Mouse (Mus musculus) brain, adult 2 months (tissue): ENCODE data around the gene Maml2.
A peak's percentile ranks its signal among the peaks of the same experiment; 100 is the strongest.

Source experiments
- DNase-seq: peaks from one replicate; pipeline ENCODE4 v3.0.0; 2011; ENCODE audit warnings: low read depth, low spot score

Gene Maml2

DNA sequence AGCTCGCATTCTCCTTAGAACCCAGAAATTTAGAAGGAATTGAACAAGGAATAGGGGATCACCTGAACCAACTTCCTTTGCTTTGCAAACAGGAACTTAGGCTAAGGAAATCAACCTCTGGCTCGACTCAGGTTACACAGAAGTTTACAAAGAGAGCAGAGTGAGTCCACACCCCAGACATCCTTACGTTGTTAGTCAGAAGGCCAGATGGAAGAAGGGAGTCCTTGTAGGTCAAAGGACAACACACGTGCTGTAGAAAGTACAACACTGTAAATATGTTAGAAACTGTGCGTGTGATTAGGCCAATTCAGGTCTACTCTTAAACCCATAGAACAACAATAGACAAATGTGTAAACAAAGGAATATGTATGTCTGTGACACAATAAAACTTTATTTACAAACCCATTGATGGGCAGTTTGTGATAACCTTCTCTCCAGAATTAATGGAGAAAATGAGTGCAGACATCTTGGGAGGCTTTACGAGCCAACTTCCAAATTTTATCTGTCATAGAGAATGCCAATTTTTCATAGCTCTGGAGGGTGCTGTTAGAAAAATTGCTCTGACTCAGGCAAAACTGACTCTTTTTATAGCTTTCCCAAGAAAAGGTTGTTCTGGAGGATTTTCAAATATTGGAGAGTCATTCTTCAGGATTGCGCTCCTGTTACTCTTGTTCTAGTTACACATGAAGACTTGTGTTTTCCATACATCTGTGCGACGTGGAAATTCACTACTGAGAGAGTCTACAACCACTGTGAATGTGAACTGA lies 194.3 kb downstream of the Maml2 start:
- DNase-seq = peak; percentile 66

DNA sequence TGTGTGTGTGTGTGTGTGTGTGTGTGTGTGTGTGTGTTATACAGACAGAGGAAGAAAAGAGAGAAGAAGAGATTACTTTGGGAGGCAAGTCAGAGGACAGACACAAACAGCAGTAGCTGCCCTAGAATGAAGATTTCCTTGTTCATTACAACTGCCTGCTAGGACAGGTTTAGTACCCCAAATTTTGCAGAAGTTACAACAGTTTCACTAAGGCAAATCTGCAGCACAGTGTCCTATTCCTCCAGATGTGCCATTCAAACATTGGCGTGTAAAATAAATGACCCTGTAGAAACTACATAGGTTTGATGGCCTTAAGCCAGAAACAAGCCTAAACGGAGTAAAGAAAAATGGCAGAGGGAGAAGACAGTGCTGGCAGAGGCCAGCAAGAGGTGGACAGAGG lies 195.1 kb downstream of the Maml2 start:
- no peak for DNase-seq

DNA sequence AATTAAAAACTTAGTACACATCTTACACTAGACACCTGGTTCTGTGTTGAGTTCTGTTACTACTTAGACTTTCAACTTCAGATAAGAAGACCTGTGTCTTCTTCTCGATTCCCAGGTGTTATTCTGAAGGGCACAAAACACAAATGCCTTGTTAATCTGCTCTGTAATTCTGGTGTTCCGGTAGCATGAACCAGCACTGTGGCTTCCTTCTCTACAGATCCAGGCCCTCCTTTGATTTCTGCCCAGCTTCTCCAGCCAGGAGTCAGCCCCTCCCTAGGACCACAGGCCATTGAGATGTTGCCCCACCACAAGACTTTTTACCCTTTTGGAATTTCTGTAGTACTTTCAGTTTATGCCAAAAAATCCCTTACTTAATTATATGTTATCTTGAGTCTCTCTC lies 196.0 kb downstream of the Maml2 start:
- DNase-seq = no peak

DNA sequence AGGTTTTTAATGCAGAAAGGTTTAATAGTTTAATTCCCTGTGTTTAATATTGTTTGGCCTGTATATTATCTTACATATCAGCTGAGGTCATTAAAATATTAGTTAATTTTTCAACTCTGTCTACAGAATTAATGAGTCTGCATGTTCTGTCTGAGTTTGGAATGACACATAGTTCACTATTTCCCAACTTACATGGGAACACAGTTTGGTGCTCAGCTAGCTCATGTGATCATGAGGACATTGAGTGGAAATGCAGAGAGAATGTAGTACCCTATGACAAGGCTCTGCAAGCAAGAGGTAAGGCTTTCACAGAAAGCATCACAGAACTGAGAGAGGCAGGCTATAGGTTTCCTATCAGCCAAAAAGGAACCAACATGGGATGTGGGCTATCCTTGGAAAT lies 197.8 kb downstream of the Maml2 start:
- no peak for DNase-seq

DNA sequence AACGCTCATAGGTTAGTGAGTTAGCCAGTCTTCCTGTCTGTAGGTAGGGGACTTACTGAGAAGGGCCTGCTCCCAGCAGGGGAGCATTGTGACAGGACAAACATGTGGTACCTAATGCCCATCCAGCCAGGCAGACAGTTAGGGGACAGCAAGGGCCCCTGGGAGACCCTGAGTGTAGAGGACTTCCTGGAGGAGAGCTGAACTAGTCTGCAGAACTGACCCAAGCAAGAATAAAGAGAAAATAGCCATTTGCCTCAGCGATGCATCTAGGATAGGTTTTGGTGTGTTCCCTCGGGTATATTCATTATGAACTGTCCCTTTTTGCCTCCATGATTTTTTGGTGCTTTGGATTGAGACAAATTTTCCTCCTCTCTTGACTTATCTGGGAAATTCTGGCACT lies 199.3 kb downstream of the Maml2 start:
- DNase-seq = no peak

DNA sequence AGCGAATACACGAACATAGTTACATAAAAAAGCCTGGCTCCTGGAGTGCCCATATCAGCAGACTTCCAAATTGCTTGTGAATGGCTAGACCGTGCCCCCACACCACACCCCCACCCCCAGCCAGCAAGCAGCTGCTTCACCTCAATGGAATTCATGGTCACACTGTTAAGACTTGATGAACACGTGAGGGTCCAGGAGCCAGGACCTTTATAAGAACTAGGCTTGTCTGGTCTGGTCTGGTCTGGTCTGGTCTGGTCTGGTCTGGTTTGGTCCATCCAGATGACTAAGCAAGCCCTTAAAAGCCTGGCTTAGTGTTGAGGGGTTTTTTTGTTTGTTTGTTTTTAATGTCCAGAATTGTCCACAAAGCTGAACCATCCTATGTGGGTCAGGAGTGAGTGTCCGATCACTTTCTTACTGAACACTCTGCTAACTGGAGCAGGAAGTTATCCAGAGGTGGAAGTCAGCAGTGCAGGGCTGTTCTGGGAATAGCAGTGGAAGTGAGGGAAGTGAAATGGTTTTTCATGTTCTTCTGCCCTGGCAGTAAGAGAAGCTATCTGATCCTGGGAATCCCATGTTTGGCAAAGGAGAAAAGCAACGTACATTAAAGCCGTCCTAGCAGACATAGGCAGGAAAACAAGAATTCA lies 200.1 kb downstream of the Maml2 start:
- no peak for DNase-seq

DNA sequence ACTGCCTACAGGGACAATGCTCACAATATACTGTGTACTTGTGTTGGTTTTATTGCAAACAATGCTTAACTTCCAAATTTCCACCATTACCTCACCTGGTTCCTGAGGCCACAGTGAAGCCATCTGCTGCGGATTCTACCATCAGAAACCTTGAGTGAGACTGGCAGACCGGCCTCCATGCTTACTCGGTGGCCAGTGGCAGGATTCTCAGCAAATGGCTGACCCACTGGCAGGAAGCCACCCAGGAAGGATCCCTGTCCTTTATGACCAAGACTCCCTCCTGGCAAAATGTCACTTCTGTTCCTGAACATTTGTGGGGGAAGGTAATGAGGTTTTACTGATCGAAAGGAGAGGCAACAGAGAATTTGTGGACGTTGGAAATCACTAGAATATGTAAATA lies 202.3 kb downstream of the Maml2 start:
- DNase-seq = peak; percentile 87

DNA sequence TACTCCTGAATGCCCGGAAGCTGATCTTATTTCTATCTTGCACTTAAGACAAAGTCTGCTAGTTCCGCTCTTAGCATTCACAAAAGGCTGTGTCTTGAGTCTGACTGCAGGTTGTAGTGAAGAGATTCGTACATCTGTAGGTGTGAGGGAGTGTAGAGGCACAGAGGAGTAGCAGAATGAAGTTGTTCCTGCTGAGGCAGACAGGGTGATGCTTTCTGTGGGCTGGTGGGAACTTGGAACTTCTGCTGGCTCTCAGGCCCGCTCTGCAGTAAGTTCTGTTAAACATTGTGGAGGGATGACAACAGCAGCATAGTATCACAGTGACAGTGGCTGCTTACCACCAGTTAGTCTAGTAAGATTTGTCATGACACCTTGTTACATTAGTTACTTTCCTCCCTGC lies 207.3 kb downstream of the Maml2 start:
- peak; percentile 54 for DNase-seq

DNA sequence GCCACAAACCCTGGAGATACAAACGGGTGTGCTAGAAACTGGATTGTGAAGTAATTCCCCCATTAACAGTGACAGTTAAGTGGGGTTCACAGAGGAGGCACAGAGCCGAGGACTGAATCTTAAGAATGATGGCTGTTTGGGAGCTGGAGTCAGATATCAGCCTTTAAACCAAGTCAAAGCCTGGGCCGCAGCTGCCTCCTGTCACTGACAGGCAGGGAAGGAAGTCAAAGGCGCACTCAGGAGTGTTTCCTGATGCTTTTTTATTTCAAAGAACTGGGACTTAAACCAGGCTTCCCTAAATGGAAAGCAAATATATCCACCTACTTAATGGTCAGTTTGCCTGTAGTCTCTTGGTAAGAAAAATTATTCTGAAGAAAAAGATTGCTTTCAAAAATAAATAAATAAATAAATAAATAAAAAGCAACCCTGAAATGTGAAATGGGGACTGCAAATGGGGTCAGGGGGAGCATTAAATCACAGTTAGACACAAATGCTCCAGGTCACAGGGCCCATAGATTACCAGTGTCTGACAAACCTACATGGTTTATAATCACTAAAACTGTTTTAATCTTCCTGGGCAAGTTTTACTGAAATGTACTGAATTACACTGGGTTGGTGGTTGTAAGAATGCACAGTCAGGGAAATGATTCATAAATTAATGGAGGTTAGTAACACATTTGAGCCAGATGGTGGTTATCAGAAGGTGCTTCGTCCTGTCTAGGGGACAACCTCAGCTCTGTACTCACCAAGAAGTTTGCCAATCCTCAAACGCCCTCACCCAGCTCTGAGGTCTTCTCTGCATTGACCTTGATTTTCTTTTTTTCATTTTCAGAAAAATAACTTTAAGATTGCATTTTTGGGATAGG lies 209.4 kb downstream of the Maml2 start:
- no peak for DNase-seq

DNA sequence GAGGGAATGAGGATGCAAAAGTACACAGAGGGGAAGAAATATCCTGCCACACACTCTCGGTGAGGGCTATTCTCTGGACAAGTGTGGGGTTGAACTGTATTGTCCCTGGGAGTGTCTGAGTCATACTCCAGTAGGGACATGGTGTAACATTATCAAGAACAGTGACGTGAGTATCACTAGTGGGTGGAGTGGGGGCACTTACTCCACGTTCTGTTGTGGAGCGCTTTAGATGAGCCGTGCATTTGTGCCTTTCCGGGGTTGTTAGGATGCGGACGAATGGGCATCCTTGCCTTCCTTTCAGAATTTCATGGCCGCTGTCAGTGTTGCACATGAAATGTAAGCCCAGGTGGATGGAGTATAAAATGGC lies 210.0 kb downstream of the Maml2 start:
- no peak for DNase-seq

DNA sequence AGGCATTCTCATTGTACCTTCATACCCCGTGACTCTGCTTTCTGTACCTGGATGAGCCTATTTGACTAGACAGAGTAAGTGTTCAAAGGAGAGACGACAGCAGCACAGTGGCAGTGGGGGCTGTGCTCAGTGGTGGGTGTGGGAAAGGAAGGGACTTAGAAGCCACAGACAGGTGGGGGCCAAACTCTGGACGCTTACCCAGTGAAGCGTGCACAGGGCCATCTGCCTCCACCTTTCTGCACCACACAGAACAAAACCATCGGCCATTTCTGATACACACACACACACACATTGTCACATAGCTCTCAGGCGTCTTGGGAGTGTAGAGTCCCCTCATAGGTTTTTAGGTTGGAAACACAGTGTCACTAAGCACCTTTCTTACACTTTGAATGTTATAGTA lies 212.0 kb downstream of the Maml2 start:
- DNase-seq = peak; percentile 91

DNA sequence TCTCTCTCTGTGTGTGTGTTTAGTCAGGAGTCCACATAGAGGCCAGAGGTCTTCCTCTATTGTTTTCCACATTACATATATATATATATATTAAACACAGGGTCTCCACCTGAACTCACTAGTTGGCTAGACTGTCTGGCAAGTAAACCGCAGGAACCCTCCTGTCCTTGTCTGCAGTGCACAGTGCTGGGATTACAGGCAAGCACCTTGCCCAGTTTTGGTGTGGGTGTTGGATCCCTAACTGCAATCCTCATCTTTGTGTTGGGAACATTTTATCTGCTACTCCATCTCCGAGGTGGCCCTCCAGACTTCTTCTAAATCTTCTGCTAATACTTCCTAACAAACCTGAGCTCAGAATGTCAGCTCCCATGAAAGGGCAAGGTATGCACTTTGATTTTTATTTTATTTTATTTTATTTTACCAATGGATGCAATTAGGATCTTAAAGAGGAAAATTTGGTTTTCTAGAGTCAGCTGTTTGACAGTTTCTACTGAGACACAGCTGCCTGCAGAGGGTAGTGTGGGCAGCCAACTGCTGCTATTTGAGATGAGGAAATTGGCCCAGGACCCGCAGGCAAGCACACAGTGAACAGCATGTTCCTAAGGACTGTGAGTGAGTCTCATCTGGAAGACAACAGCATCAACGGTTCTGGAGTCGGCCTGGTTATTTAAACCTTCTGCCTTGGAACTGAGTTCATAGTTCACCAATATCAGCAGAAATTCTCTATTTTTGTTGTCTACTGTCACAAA lies 213.0 kb downstream of the Maml2 start:
- peak; percentile 69 for DNase-seq

DNA sequence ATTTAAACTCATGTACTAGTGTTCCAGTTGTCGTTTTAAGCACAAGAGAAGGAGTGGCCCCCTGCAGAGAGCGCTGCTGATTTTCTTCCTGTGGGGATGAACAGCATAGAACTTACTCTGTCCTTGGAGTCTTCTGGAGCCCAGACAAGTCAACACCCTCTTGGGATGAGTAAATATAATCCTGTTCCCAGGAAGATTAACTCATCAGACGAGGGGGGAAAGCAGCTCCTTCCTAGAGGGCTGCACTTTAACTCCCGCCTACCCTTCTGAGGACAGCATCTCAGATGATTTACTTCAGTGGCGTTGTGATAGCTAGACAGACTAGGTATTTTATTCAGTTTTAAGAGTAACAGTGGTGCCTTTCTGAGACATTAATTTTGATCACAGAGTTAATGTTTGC lies 215.4 kb downstream of the Maml2 start:
- DNase-seq = peak; percentile 39

DNA sequence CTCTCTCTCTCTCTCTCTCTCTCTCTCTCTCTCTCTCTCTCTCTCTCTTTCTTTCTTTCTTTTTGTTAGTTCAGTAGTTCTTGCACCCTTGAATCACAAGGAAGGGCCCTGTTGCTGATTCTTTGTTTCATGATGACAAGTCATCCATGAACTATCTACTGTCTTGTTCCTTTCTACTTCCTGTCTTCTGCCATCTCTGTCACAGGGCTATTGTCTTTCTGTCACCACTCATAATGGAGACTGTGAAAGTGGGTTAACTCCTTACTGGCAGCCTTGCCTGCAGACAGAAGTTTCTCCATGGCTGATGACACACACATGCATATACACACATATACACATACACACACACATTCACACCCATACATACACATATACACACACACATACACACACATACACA lies 216.7 kb downstream of the Maml2 start:
- no peak for DNase-seq

DNA sequence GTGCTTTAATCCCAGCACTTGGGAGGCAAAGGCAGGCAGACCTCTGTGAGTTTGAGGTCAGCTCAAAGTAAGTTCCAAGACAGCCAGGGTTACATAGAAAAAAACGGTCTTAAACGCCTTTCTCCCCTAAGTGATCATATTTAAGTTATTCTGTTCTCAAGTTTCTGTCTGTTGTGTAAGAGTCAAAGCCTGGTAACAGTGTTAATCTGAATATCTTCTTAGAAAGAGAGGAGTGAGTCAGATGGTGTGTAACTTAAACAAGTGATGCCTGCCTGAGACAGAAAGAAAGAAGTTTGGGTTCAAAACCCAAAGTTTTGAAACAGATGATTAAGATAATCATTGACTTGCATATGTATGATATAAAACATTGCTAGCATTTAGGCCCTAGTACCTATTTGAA lies 218.2 kb downstream of the Maml2 start:
- DNase-seq = no peak

DNA sequence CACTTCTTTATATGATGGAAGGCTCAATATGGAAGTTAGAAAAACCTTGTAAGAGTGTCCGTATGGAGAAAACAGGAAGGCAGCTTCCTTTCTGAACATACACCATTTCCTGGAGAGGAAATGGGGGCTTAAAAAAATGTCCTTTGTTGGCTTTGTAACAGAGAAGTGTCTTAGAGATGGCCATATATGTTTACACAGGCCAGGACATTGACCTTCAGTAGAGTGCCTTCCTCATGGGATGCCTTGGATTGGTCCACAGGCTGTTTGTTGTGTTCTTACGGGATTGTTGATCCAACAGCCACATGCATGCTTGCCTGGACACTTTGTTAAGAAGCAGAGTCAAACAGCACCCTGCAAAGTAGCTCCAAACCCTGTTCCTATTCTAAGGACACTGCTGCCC lies 220.3 kb downstream of the Maml2 start:
- no peak for DNase-seq

DNA sequence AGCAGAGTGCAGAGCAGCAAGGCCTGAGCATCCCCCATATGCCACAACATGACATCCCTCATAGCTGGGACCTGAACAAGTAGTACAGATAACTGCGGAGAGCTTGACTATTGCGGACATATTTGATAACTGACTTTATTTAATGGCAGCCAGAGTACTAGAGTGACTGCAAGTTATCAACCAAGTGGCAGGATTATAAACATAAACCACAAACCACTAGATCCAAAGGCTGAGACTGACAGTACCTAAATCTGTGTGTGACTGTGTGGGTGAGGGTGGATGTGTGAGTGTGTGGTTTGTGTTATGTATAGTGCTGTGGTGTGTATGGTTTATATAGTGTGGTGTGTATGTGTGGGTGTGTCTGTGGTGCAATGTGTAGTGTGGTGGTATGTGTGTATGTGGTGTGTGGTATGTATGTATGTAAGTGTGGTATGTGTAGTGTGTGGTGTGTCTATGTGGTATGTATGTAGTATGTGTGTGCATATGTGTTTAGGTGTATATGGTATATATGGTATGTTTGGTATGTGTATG lies 220.7 kb downstream of the Maml2 start:
- DNase-seq = no peak

DNA sequence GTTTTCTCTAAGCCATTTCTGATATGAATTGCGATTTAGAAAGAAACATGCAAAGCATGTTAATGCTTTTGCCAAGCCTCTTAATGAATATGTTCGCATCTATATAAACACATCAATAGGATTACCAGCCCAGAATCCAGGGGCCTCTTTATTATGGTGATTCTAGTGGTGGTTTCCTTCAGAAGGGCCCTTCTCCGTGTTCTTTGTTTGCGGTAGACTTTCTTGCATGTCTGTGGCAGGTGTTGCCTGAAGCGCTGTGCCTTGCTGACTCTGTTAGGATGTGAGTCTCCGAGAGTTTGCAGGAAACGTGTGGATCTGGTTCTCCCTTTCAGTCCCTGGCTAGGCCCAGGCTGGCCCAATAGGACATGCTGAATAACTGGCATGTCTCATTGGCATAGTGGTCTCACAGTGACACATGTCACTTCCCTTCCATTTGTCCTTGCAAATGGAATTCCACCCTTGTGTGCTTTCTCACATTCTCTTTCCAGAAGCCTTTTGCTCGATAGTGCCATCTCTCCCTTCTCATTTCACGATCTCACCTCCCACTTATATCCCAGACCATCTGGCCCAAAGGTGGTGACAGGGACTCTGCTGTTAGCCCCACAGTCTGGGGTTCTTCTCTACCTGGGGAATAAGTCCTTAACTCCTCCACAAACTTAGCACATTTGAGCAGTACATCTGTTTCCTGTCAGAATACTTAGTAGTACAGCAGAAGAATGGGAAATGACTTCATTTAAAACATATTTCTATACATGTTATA lies 224.5 kb downstream of the Maml2 start:
- peak; percentile 58 for DNase-seq

DNA sequence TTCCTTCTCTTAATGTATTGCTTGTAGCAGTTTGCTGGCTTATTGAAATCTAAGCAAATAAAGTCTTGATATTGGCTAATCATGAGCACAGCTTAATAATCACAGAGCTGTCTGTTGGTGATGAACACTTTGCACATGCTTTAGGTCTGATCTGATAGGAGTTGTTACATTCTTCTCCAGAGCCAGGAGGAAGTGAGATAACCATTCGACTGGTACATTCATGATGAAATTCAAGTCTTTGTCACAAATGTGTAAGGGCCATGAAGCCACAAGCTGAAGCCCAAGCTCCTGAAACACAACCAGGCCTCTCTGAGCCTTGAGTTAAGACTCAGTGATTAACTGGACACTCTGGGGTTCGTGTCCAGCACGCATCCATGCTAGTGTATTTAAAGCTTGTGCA lies 225.3 kb downstream of the Maml2 start:
- no peak for DNase-seq

DNA sequence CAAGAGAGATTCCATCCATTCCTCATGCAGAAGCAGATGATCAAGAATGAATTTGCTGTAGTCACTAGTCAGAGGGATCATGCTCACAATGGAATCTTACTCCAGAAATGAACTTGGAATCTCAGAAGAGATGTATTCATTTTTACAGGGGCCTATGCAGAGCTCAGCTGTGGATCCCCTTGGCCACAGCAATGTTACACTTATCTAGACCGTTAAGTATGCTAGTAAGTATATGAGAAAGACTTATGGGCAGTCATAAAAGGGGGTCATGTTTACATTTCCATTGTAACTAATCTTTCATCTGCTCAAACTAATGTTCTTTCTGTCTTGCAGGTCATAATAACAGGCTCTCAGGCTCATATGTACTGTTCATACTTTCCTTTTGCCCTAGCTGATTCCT lies 227.3 kb downstream of the Maml2 start:
- no peak for DNase-seq
